Mouse (Mus musculus): ENCODE data around the gene Sh3gl1.

Sh3gl1 gene

DNA sequence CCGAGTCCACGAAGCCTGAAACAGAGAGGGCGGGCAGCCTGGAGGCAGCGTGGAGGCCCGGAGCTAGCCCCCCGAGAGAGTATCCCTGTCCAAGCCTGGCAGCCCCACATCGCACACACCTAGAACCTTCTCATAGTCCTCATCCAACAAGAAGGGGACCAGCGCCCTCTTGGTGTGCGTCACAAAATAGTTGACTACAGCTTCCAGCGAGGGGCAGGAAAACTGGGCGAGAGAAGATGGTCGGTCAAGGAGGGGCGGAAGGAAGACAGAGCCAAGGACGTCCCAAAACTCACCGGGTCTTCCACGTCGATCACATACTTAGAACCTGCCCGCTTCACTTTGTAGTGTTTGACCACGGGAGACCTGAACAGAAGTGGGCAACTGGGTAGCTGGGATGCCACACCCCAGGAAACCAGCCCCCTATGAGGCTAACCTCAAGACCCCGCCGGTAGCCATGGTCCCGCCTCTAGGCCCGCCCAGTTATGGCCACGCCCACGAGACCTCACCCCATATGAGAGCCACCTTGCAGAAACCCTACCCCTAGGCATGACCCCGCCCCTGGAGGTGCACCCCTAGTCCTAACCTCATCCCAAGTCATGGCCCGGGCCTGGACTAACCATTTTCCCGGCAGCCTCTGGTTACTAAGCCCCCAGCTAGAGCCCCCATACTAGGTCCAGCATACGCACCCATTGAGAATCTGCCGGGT is 36.5 kb downstream of the Sh3gl1 start:
- no peak for DNase-seq (ENCODE audit: extremely low read depth, low read depth)

GRCm38 (mm10) chr17:55996007-55996406 is 40.4 kb downstream of the Sh3gl1 start:
- no peak for DNase-seq (ENCODE audit: extremely low read depth, low read depth)

GRCm38 (mm10) chr17:55990278-55990898 is 46.0 kb downstream of the Sh3gl1 start:
- no peak for DNase-seq (ENCODE audit: extremely low read depth, low read depth)

- DNase-seq (ENCODE audit: extremely low read depth, low read depth): no peak
These were observed 50.1 kb downstream of the Sh3gl1 start, which contains the start of gene Fsd1 for GRCm38 (mm10) chr17:55986030-55986961. Fsd1 (plus strand) TSS chr17:55986509.

DNA sequence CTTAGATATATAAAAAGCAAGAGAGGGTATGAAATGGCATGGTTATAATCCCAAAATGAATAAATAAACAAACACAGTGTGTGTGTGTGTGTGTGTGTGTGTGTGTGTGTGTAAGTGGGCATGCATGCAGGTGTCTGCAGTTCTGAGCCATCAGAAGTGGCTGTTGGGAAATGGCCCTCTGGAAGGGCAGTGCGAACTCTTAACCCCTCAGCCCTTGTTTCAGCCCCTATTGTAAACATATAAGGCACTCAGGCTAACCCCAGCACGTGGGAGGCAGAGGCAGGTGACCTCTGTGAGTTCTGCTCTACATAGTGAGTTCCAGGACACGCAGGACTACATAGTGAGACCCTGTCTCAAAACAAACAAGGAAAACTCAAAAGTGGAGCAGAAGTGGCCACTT is 59.1 kb downstream of the Sh3gl1 start:
- no peak for DNase-seq (ENCODE audit: extremely low read depth, low read depth)

DNA sequence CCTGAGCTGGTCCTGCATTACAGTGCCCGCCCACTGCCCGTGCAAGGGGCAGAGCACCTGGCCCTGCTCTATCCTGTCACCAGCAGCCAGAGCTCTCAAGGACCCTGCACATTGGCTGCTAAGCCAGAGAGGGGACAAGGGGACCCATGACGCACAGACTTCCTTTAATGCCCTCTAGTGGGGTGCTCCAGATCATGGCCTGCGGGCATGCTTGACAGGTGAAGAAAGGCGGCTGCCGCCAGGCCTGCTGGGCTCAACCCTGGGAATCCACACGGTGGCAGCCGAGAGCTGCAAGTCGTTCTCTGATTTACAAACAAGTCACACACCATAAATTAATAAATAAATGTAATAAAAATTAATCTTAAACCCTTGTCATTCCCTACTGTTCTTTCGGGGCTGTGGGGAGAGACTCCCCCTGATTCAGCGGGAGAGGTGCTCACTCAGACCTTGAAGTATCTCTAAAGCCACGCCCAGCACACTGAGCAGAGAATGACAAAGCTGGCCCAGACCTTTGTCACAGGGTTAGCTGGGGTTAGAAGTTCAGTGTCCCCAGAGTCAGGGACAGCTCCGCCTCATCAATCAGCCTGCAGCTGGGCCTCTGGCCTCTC is 60.1 kb downstream of the Sh3gl1 start:
- no peak for DNase-seq (ENCODE audit: extremely low read depth, low read depth)

GRCm38 (mm10) chr17:55971453-55971852 is 65.0 kb downstream of the Sh3gl1 start:
- DNase-seq (ENCODE audit: extremely low read depth, low read depth): no peak

DNA sequence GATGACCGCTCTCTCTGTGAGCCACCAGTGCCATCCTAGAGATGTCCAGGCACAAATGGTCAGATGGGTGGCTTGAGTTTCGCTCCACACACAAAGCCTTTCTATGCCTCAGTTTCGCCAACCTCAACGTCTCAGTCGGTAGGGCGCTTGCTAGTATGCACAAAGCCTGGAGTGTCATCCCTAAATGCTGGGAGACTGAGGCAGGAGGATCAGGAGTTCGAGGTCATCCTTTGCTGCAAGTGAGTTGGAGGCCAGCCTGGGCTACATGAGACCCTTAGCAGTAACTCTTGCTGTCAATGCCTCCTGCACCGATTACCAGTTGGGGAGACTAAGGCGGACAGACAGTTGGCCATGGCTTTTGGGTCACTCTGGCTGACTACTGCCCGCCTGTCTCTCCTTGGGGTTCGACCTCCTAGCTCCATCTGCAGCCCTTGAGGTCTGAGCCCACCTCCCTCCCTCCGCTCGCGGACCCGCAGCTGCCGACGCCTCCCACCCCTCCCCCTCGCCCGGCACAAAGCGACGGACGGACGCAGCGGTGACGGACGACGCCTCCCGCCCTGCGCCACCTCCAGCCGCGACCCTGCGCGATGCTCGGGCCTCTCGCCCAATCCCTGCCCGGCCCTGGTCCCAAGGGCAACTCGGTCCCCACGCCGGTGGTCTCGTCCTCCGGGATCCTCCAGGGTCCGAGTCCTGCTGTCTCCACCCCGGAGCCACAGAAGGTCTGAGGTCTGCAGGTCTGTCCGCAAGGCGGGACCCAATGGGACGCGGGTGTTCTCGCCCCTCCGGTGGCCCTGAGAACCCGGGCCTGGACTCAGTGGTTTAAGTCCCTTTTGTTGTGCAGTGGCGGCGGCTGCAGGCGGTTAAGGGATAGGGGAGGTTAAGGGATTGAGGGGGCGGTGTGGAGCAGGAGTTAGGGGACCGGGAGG is 66.2 kb downstream of the Sh3gl1 start, which contains the start of gene Shd:
Gene Shd (plus strand): TSS at position 502 of the 926 bp plus-strand sequence.
- no peak for DNase-seq (ENCODE audit: extremely low read depth, low read depth)

GRCm38 (mm10) chr17:55969560-55969959 is 66.9 kb downstream of the Sh3gl1 start:
- no peak for DNase-seq (ENCODE audit: extremely low read depth, low read depth)

DNA sequence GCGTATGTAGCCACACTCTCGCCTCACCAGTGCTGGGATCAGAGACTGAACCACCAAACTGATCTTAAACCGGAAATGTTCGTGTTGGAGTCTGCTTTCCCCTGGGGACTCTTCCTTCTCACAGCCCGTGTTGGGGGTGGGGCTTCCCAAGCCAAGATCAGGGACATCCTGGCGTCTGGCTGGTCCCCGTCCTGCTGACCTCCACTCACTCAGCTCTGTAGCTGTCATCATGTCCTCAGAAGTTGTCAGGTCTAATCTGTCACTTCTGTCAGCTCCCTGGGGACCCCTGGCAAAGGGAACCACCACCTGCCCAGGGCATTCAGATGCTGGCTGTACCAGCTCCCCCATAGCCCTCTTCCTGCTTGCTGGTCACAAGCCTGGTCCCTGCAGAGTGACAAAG is 68.2 kb downstream of the Sh3gl1 start:
- no peak for DNase-seq (ENCODE audit: extremely low read depth, low read depth)

- no peak for DNase-seq (ENCODE audit: extremely low read depth, low read depth)
These were observed 69.2 kb downstream of the Sh3gl1 start for GRCm38 (mm10) chr17:55967186-55967585.

Data from MEL-GATA-1-ER (cell line).